Mouse (Mus musculus): ENCODE measurements around the gene Tnrc6b. TPM values are rescaled to one million over a fixed set of nuclear protein-coding genes. Genes with fewer than 3 reads are reported as not detected.
"Not testable (repeated sequence)": the region's sequence is repeated elsewhere in the genome, so short reads cannot be mapped to it uniquely, and the experiment has no call there.

Tnrc6b gene
- polyA plus RNA-seq, 1 experiment from 2014 or later = 22.1 TPM

- Histone ChIP-seq H3K4me1 (ENCODE audit: control insufficient read depth, low read depth, low read length) (peaks cover 4% of the 10 kb centered on the region), H3K4me3 (ENCODE audit: low read depth, low read length) (no peak overlapping the region), H3K27me3 (ENCODE audit: control insufficient read depth, insufficient read depth, low read depth, low read length) (no peaks in the 10 kb centered on the region), H3K4me2 (ENCODE audit: low read depth, low read length) (no peak overlapping the region), H3K9ac (ENCODE audit: low read depth, low read length) (no peak overlapping the region), H3K36me3 (ENCODE audit: control insufficient read depth, insufficient read depth) (peaks cover 40% of the 10 kb centered on the region), H3K9me3 (replicated peaks; ENCODE audit: control insufficient read depth, low read length) (no peaks in the 10 kb centered on the region), H3K27ac (ENCODE audit: low read length) (no peak overlapping the region)
- WGBS (ENCODE audit: insufficient replicate concordance) = 55% methylated on average over 14 of the region's 16 CpGs
- ATAC-seq (ENCODE audit: low read depth) = no peak
Measured at GRCm38 (mm10) chr15:80930048-80930571, 219.0 kb downstream of the Tnrc6b start.

GRCm38 (mm10) chr15:80930676-80931320 lies 219.7 kb downstream of the Tnrc6b start:
- not testable (repeated sequence) for H3K27ac ChIP-seq (ENCODE audit: low read length); ATAC-seq (ENCODE audit: low read depth); H3K4me2 ChIP-seq (ENCODE audit: low read depth, low read length); H3K4me1 ChIP-seq (ENCODE audit: control insufficient read depth, low read depth, low read length); H3K9me3 ChIP-seq (replicated peaks; ENCODE audit: control insufficient read depth, low read length); H3K9ac ChIP-seq (ENCODE audit: low read depth, low read length); H3K27me3 ChIP-seq (ENCODE audit: control insufficient read depth, insufficient read depth, low read depth, low read length); H3K4me3 ChIP-seq (ENCODE audit: low read depth, low read length)
- H3K36me3 ChIP-seq (ENCODE audit: control insufficient read depth, insufficient read depth) = peaks cover 39% of the 10 kb centered on the region
- 85% methylated on average over 23 of the region's 23 CpGs for WGBS (ENCODE audit: insufficient replicate concordance)

- 90% methylated on average over 9 of the region's 9 CpGs for WGBS (ENCODE audit: insufficient replicate concordance)
- Histone ChIP-seq H3K27me3 (ENCODE audit: control insufficient read depth, insufficient read depth, low read depth, low read length) (no peaks in the 10 kb centered on the region), H3K36me3 (ENCODE audit: control insufficient read depth, insufficient read depth) (peaks cover 34% of the 10 kb centered on the region), H3K4me3 (ENCODE audit: low read depth, low read length) (no peak overlapping the region), H3K9ac (ENCODE audit: low read depth, low read length) (no peak overlapping the region), H3K4me1 (ENCODE audit: control insufficient read depth, low read depth, low read length) (peaks cover 4% of the 10 kb centered on the region), H3K9me3 (replicated peaks; ENCODE audit: control insufficient read depth, low read length) (no peaks in the 10 kb centered on the region), H3K27ac (ENCODE audit: low read length) (no peak overlapping the region), H3K4me2 (ENCODE audit: low read depth, low read length) (no peak overlapping the region)
- ATAC-seq (ENCODE audit: low read depth) = no peak
Measured at GRCm38 (mm10) chr15:80931345-80931960, 220.3 kb downstream of the Tnrc6b start.

- no peak overlapping the region for H3K4me3 ChIP-seq (ENCODE audit: low read depth, low read length)
- peaks cover 10% of the 10 kb centered on the region for H3K36me3 ChIP-seq (ENCODE audit: control insufficient read depth, insufficient read depth)
- no peaks in the 10 kb centered on the region; the same call in 1 of the 2 replicates for H3K4me1 ChIP-seq (ENCODE audit: control insufficient read depth, low read depth, low read length)
- 38% methylated on average over 5 of the region's 5 CpGs for WGBS (ENCODE audit: insufficient replicate concordance)
- no peak overlapping the region for H3K4me2 ChIP-seq (ENCODE audit: low read depth, low read length)
- no peaks in the 10 kb centered on the region for H3K27me3 ChIP-seq (ENCODE audit: control insufficient read depth, insufficient read depth, low read depth, low read length)
- ATAC-seq (ENCODE audit: low read depth) = no peak
- H3K9me3 ChIP-seq (replicated peaks; ENCODE audit: control insufficient read depth, low read length) = no peaks in the 10 kb centered on the region
- no peak overlapping the region for H3K27ac ChIP-seq (ENCODE audit: low read length)
- H3K9ac ChIP-seq (ENCODE audit: low read depth, low read length) = no peak overlapping the region
Measured at GRCm38 (mm10) chr15:80934841-80935240, 223.7 kb downstream of the Tnrc6b start.

GRCm38 (mm10) chr15:80936686-80937085 lies 225.6 kb downstream of the Tnrc6b start:
- Histone ChIP-seq H3K27ac (ENCODE audit: low read length) (no peak overlapping the region), H3K4me2 (ENCODE audit: low read depth, low read length) (no peak overlapping the region), H3K36me3 (ENCODE audit: control insufficient read depth, insufficient read depth) (peaks cover 3% of the 10 kb centered on the region), H3K4me1 (ENCODE audit: control insufficient read depth, low read depth, low read length) (no peaks in the 10 kb centered on the region), H3K27me3 (ENCODE audit: control insufficient read depth, insufficient read depth, low read depth, low read length) (no peaks in the 10 kb centered on the region), H3K9ac (ENCODE audit: low read depth, low read length) (no peak overlapping the region), H3K9me3 (replicated peaks; ENCODE audit: control insufficient read depth, low read length) (no peaks in the 10 kb centered on the region), H3K4me3 (ENCODE audit: low read depth, low read length) (no peak overlapping the region)
- 89% methylated on average over 3 of the region's 3 CpGs for whole genome bisulfite sequencing (ENCODE audit: insufficient replicate concordance)
- no peak for ATAC-seq (ENCODE audit: low read depth)

- H3K36me3 ChIP-seq (ENCODE audit: control insufficient read depth, insufficient read depth) = no peaks in the 10 kb centered on the region
- WGBS (ENCODE audit: insufficient replicate concordance) = 58% methylated on average over 4 of the region's 4 CpGs
- ATAC-seq (ENCODE audit: low read depth) = no peak
Measured at GRCm38 (mm10) chr15:80938615-80939014, 227.5 kb downstream of the Tnrc6b start.

GRCm38 (mm10) chr15:80939401-80939800 lies 228.3 kb downstream of the Tnrc6b start:
- H3K4me2 ChIP-seq (ENCODE audit: low read depth, low read length) = no peak overlapping the region
- H3K9me3 ChIP-seq (replicated peaks; ENCODE audit: control insufficient read depth, low read length) = no peaks in the 10 kb centered on the region
- H3K4me1 ChIP-seq (ENCODE audit: control insufficient read depth, low read depth, low read length) = no peaks in the 10 kb centered on the region
- no peak overlapping the region for H3K4me3 ChIP-seq (ENCODE audit: low read depth, low read length)
- H3K9ac ChIP-seq (ENCODE audit: low read depth, low read length) = no peak overlapping the region
- H3K27me3 ChIP-seq (ENCODE audit: control insufficient read depth, insufficient read depth, low read depth, low read length) = no peaks in the 10 kb centered on the region
- WGBS (ENCODE audit: insufficient replicate concordance) = 61% methylated on average over 5 of the region's 5 CpGs
- H3K36me3 ChIP-seq (ENCODE audit: control insufficient read depth, insufficient read depth) = no peaks in the 10 kb centered on the region
- ATAC-seq (ENCODE audit: low read depth) = no peak
- H3K27ac ChIP-seq (ENCODE audit: low read length) = no peak overlapping the region

More at GRCm38 (mm10) chr15:80938615-80939014, 227.5 kb downstream of the Tnrc6b start:
- Histone ChIP-seq H3K27me3 (ENCODE audit: control insufficient read depth, insufficient read depth, low read depth, low read length) (no peaks in the 10 kb centered on the region), H3K4me3 (ENCODE audit: low read depth, low read length) (no peak overlapping the region), H3K9me3 (replicated peaks; ENCODE audit: control insufficient read depth, low read length) (no peaks in the 10 kb centered on the region), H3K4me1 (ENCODE audit: control insufficient read depth, low read depth, low read length) (no peaks in the 10 kb centered on the region), H3K9ac (ENCODE audit: low read depth, low read length) (no peak overlapping the region), H3K4me2 (ENCODE audit: low read depth, low read length) (no peak overlapping the region), H3K27ac (ENCODE audit: low read length) (no peak overlapping the region)

GRCm38 (mm10) chr15:80941468-80942040 lies 230.4 kb downstream of the Tnrc6b start:
- Histone ChIP-seq H3K27me3 (ENCODE audit: control insufficient read depth, insufficient read depth, low read depth, low read length) (no peaks in the 10 kb centered on the region), H3K4me3 (ENCODE audit: low read depth, low read length) (no peak overlapping the region), H3K9me3 (replicated peaks; ENCODE audit: control insufficient read depth, low read length) (no peaks in the 10 kb centered on the region), H3K27ac (ENCODE audit: low read length) (no peak overlapping the region), H3K4me1 (ENCODE audit: control insufficient read depth, low read depth, low read length) (no peaks in the 10 kb centered on the region; the same call in 1 of the 2 replicates), H3K9ac (ENCODE audit: low read depth, low read length) (no peak overlapping the region), H3K36me3 (ENCODE audit: control insufficient read depth, insufficient read depth) (no peaks in the 10 kb centered on the region), H3K4me2 (ENCODE audit: low read depth, low read length) (no peak overlapping the region)
- WGBS (ENCODE audit: insufficient replicate concordance) = 85% methylated on average over 6 of the region's 6 CpGs
- no peak for ATAC-seq (ENCODE audit: low read depth)

- H3K4me2 ChIP-seq (ENCODE audit: low read depth, low read length) = no peak overlapping the region
- H3K9me3 ChIP-seq (replicated peaks; ENCODE audit: control insufficient read depth, low read length) = no peaks in the 10 kb centered on the region
- H3K4me1 ChIP-seq (ENCODE audit: control insufficient read depth, low read depth, low read length) = peaks cover 15% of the 10 kb centered on the region
- no peak overlapping the region for H3K27ac ChIP-seq (ENCODE audit: low read length)
- H3K4me3 ChIP-seq (ENCODE audit: low read depth, low read length) = no peak overlapping the region
- H3K36me3 ChIP-seq (ENCODE audit: control insufficient read depth, insufficient read depth) = no peaks in the 10 kb centered on the region
- no peaks in the 10 kb centered on the region for H3K27me3 ChIP-seq (ENCODE audit: control insufficient read depth, insufficient read depth, low read depth, low read length)
- ATAC-seq (ENCODE audit: low read depth) = no peak
- H3K9ac ChIP-seq (ENCODE audit: low read depth, low read length) = no peak overlapping the region
- 25% methylated on average over 3 of the region's 3 CpGs for WGBS (ENCODE audit: insufficient replicate concordance)
Measured at GRCm38 (mm10) chr15:80945851-80946250, 234.7 kb downstream of the Tnrc6b start.

Data from liver, embryonic 16.5 days (tissue).